Mouse (Mus musculus) myocyte (in vitro differentiated cells): ENCODE measurements at regions not wholly inside any gene's neighbourhood (a gene's known extent, or its start where the extent isn't known, plus 50 kb on each side); places are given as distances from the start of the nearest gene placed in this dataset.

Source experiments
- H3K27me3 ChIP-seq: one replicate; pipeline ENCODE4 v1.6.1; 2011; ENCODE audit not compliant: control insufficient read depth, insufficient read depth, insufficient read length
- H3K36me3 ChIP-seq: one replicate; pipeline ENCODE4 v1.6.1; 2011; ENCODE audit not compliant: control insufficient read depth, insufficient read depth
- H3K4me2 ChIP-seq: one replicate; pipeline ENCODE4 v1.6.1; 2011; ENCODE audit warnings: low read depth, control low read depth
- H3K4me3 ChIP-seq: one replicate; pipeline ENCODE4 v1.5.1; 2011; ENCODE audit warnings: mild to moderate bottlenecking, control low read depth, moderate library complexity
- H3K79me2 ChIP-seq: one replicate; pipeline ENCODE4 v1.6.1; 2011; ENCODE audit not compliant: control insufficient read depth, insufficient read depth
- H3ac ChIP-seq: one replicate; pipeline ENCODE4 v1.6.1; 2011; ENCODE audit not compliant: control insufficient read depth, insufficient read length
- CEBPB ChIP-seq: IDR thresholded peaks from 2 replicates; pipeline ENCODE4 v1.6.1; 2011; ENCODE audit warnings: mild to moderate bottlenecking, moderate library complexity; ENCODE audit not compliant: poor library complexity, insufficient read depth, severe bottlenecking
- E2F4 ChIP-seq: IDR thresholded peaks from one replicate; pipeline ENCODE4 v1.6.1; 2011; ENCODE audit warnings: mild to moderate bottlenecking, control low read depth, moderate library complexity; ENCODE audit not compliant: insufficient read depth
- MAX ChIP-seq: IDR thresholded peaks from one replicate; pipeline ENCODE4 v1.6.1; 2011; ENCODE audit warnings: low read depth, mild to moderate bottlenecking, control low read depth
- MYOD1 ChIP-seq, 3 experiments: IDR thresholded peaks; one replicate each; pipeline ENCODE4 v1.6.1; 2011; ENCODE audit warnings: control low read depth in 2 of 3, low read depth in 2 of 3, mild to moderate bottlenecking in 2 of 3, moderate library complexity in 1 of 3; ENCODE audit not compliant: insufficient read length in 2 of 3, control insufficient read depth in 1 of 3
- MYOG ChIP-seq, 3 experiments: IDR thresholded peaks; one replicate each; pipeline ENCODE4 v1.6.1; 2011; ENCODE audit warnings: control low read depth in 2 of 3, low read depth in 2 of 3, mild to moderate bottlenecking in 2 of 3; ENCODE audit not compliant: insufficient read length in 2 of 3, control insufficient read depth in 1 of 3, insufficient read depth in 1 of 3
- POLR2A ChIP-seq: IDR thresholded peaks from one replicate; pipeline ENCODE4 v1.6.1; 2011; ENCODE audit warnings: low read depth, mild to moderate bottlenecking, control low read depth, moderate library complexity; ENCODE audit not compliant: insufficient read length
- POLR2AphosphoS2 ChIP-seq: IDR thresholded peaks from one replicate; pipeline ENCODE4 v1.6.1; 2011; ENCODE audit warnings: low read depth, control low read depth; ENCODE audit not compliant: insufficient read length
- REST ChIP-seq: IDR thresholded peaks from one replicate; pipeline ENCODE4 v1.6.1; 2011; ENCODE audit warnings: mild to moderate bottlenecking, control low read depth, moderate library complexity; ENCODE audit not compliant: insufficient read depth, insufficient read length
- SRF ChIP-seq: IDR thresholded peaks from one replicate; pipeline ENCODE4 v1.6.1; 2011; ENCODE audit warnings: low read depth; ENCODE audit not compliant: control insufficient read depth, insufficient read length
- TCF12 ChIP-seq: IDR thresholded peaks from one replicate; pipeline ENCODE4 v1.6.1; 2011; ENCODE audit warnings: mild to moderate bottlenecking, control low read depth; ENCODE audit not compliant: poor library complexity, insufficient read depth, severe bottlenecking
- TCF3 ChIP-seq: IDR thresholded peaks from one replicate; pipeline ENCODE4 v1.6.1; 2011; ENCODE audit warnings: low read depth, control low read depth; ENCODE audit not compliant: insufficient read length
- USF1 ChIP-seq: IDR thresholded peaks from one replicate; pipeline ENCODE4 v1.6.1; 2011; ENCODE audit warnings: low read depth, mild to moderate bottlenecking, control low read depth, moderate library complexity

GRCm38 (mm10) chr11:41370995-41371394 lies 615.9 kb upstream of the Ccng1 start:
- H3K27me3 ChIP-seq = no peaks in the 10 kb centered on the region

GRCm38 (mm10) chr11:41341107-41341506 lies 586.0 kb upstream of the Ccng1 start:
- no peak overlapping the region for H3ac ChIP-seq
- H3K27me3 ChIP-seq = no peaks in the 10 kb centered on the region
- H3K4me3 ChIP-seq = no peak overlapping the region
- no peaks in the 10 kb centered on the region for H3K79me2 ChIP-seq
- H3K36me3 ChIP-seq = no peaks in the 10 kb centered on the region
- no peak for TF ChIP-seq POLR2A
- TF ChIP-seq MYOD1 (IDR thresholded peaks at IDR 0.05; ENCODE audit: control insufficient read depth in 1 of 3, insufficient read length in 2 of 3, low read depth in 2 of 3) = no peak
- no peak for TF ChIP-seq USF1
- TF ChIP-seq CEBPB = peak; percentile 53; the same call in 1 of the 2 replicates
- H3K4me2 ChIP-seq = peak overlapping the region; percentile 53

More at GRCm38 (mm10) chr11:41370995-41371394, 615.9 kb upstream of the Ccng1 start:
- Histone ChIP-seq H3ac (no peak overlapping the region), H3K4me2 (no peak overlapping the region), H3K4me3 (no peak overlapping the region), H3K79me2 (no peaks in the 10 kb centered on the region), H3K36me3 (no peaks in the 10 kb centered on the region)
- TF ChIP-seq POLR2AphosphoS2 (no peak), REST (no peak)

DNA sequence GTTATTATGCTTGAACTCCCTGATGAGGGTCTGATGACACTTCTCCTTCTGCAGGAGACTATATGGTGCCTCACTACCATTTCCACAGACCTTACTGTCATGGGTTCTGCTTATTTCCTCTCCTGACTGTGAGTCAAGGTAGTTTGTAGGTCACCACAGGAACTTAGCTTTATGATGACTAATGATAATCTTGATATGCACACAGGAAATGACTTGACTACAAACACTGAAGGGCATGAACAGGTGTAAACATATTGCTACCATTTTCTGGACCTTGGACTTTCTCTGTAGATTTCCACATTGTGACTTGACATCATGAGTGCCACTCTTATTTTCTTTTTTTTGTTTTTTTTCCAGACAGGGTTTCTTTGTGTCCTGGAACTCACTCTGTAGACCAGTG lies 585.3 kb upstream of the Ccng1 start:
- Histone ChIP-seq H3K4me3 (no peak overlapping the region), H3K79me2 (no peaks in the 10 kb centered on the region), H3ac (no peak overlapping the region), H3K4me2 (peak overlapping the region; percentile 53), H3K36me3 (no peaks in the 10 kb centered on the region), H3K27me3 (no peaks in the 10 kb centered on the region)
- peak in 2 of 3 experiments; percentile 61 to 63 for TF ChIP-seq MYOD1 (IDR thresholded peaks at IDR 0.05; ENCODE audit: control insufficient read depth in 1 of 3, insufficient read length in 2 of 3, low read depth in 2 of 3)
- TF ChIP-seq E2F4 = no peak
- no peak for TF ChIP-seq TCF3
- TF ChIP-seq MYOG (IDR thresholded peaks at IDR 0.05; ENCODE audit: control insufficient read depth in 1 of 3, insufficient read depth in 1 of 3, insufficient read length in 2 of 3, low read depth in 2 of 3) = no peak
- no peak for TF ChIP-seq POLR2AphosphoS2
- TF ChIP-seq REST = no peak

- H3K4me3 ChIP-seq = no peak overlapping the region
- H3K79me2 ChIP-seq = no peaks in the 10 kb centered on the region
- TF ChIP-seq POLR2A (no peak), E2F4 (no peak), TCF12 (no peak)
- H3K36me3 ChIP-seq = no peaks in the 10 kb centered on the region
- no peak overlapping the region for H3K4me2 ChIP-seq
- no peak overlapping the region for H3ac ChIP-seq
- no peaks in the 10 kb centered on the region for H3K27me3 ChIP-seq
These were observed 582.0 kb upstream of the Ccng1 start for GRCm38 (mm10) chr11:41337134-41337533.

- no peaks in the 10 kb centered on the region for H3K27me3 ChIP-seq
- H3K36me3 ChIP-seq = no peaks in the 10 kb centered on the region
- no peaks in the 10 kb centered on the region for H3K79me2 ChIP-seq
- no peak overlapping the region for H3ac ChIP-seq
- no peak for TF ChIP-seq SRF
- no peak for TF ChIP-seq MAX
- TF ChIP-seq MYOG (IDR thresholded peaks at IDR 0.05; ENCODE audit: control insufficient read depth in 1 of 3, insufficient read depth in 1 of 3, insufficient read length in 2 of 3, low read depth in 2 of 3) = no peak
- no peak for TF ChIP-seq USF1
- H3K4me3 ChIP-seq = no peak overlapping the region
- H3K4me2 ChIP-seq = no peak overlapping the region
These were observed 578.6 kb upstream of the Ccng1 start for GRCm38 (mm10) chr11:41333689-41334088.
